Mouse (Mus musculus): ENCODE measurements around the gene Thrb.

GRCm38 (mm10) chr14:17862651-17863050 is 202.6 kb downstream of the Thrb start:
- TF ChIP-seq CTCF (IDR thresholded peaks at IDR 0.05; ENCODE audit: low read depth) (no peak), EP300 (IDR thresholded peaks at IDR 0.05; ENCODE audit: low read depth) (no peak)

Data from liver, embryonic 14.5 days (tissue).